ENCODE assay signal across 7 mouse cellular contexts in the genomic region with DNA sequence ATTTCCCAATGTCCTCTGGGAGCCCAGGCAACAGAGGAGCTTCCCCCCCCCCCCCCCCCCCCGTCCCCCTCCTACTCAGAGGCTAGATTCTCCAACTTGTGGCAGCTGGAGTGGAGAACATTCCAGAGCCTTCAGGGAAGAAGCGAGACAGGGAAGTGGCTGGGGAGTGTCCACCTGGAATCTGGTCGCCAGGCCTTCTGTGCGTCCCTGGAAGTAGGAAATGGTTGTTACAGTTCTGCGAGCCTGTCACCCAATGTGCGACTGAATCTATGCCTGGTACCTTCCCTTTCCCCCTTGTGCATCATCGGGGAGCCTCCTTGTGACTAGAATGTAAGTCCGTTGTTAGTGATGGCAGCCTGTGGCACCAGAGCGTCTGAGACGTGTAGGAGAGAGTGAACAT. TPM values are rescaled to one million over a fixed set of nuclear protein-coding genes. Genes with fewer than 3 reads are reported as not detected.
A peak's percentile ranks its signal among the peaks of the same experiment; 100 is the strongest.
DNase-seq lines count a peak whose midpoint lies in the region.

No protein-coding gene starts in this region.

- DNase-seq in left cerebral cortex, adult 18-20 months (ENCODE audit: low spot score in 2 of 2) = peak; percentile 24
- no peak for DNase-seq in left cerebral cortex, adult 11 months (ENCODE audit: low spot score)
- peak; percentile 15 to 31 for DNase-seq in frontal cortex, adult 2 months (ENCODE audit: extremely low spot score in 1 of 2, low spot score in 1 of 2)
- peak; percentile 21 to 52 for DNase-seq in kidney, postnatal 4 days
- peak; percentile 39 for DNase-seq in right cerebral cortex, postnatal 25 days
- no peak for DNase-seq in gastrocnemius, adult 8-10 months (ENCODE audit: low spot score in 2 of 2)
- DNase-seq in cerebellum, adult 18-20 months = no peak

RNA-seq across cellular contexts. Expression of gene Zfp74, which starts 2.4 kb away (rescaled TPM):
- 10 to 100 TPM; 14.9 to 18.5 TPM for total RNA-seq in left cerebral cortex, adult 18-20 months (2021)
- 12.1 and 13.3 TPM in 2 replicates for polyA plus RNA-seq in frontal cortex, adult 2 months (2012; rRNA removed)
- total RNA-seq in gastrocnemius, adult 8-10 months (2022) = 1 to 10 TPM; 4.9 to 7.3 (median 6.3) TPM

RNA-seq across cellular contexts. Expression of gene Zfp568, which starts 27.5 kb away (rescaled TPM):
- 1 to 10 TPM; 4.5 to 4.7 TPM for total RNA-seq in left cerebral cortex, adult 18-20 months (2021)
- 2.5 and 3.1 TPM in 2 replicates for polyA plus RNA-seq in frontal cortex, adult 2 months (2012; rRNA removed)
- total RNA-seq in gastrocnemius, adult 8-10 months (2022) = 10 to 100 TPM; 10.9 to 22.2 (median 12.3) TPM

RNA-seq across cellular contexts. Expression of gene Zfp383, which starts 48.2 kb away (rescaled TPM):
- total RNA-seq in left cerebral cortex, adult 18-20 months (2021) = 1 to 10 TPM; 9.6 to 9.8 TPM
- polyA plus RNA-seq in frontal cortex, adult 2 months (2012; rRNA removed) = 8.8 and 10.4 TPM in 2 replicates
- 1 to 10 TPM; 5.8 to 7.7 (median 6.9) TPM for total RNA-seq in gastrocnemius, adult 8-10 months (2022)

RNA-seq across cellular contexts. Expression of gene Zfp27, which starts 49.9 kb away (rescaled TPM):
- total RNA-seq in left cerebral cortex, adult 18-20 months (2021) = 10 to 100 TPM; 19.8 to 22.5 TPM
- polyA plus RNA-seq in frontal cortex, adult 2 months (2012; rRNA removed) = 11.7 and 12.0 TPM in 2 replicates
- total RNA-seq in gastrocnemius, adult 8-10 months (2022) = 1 to 10 TPM; 6.5 to 9.3 (median 7.1) TPM

Comparison
In these comparisons a context has a peak if more than half of its experiments do, and no peak if none do; other contexts are left out.
1. DNase-seq: peak in left cerebral cortex, adult 18-20 months (2 of 2), frontal cortex, adult 2 months (2 of 2), kidney, postnatal 4 days (2 of 2) and right cerebral cortex, postnatal 25 days (single experiment); none in left cerebral cortex, adult 11 months (single experiment), gastrocnemius, adult 8-10 months (0 of 2) and cerebellum, adult 18-20 months (0 of 2).